7 mouse cellular contexts compared by ENCODE assay signal in the genomic region with DNA sequence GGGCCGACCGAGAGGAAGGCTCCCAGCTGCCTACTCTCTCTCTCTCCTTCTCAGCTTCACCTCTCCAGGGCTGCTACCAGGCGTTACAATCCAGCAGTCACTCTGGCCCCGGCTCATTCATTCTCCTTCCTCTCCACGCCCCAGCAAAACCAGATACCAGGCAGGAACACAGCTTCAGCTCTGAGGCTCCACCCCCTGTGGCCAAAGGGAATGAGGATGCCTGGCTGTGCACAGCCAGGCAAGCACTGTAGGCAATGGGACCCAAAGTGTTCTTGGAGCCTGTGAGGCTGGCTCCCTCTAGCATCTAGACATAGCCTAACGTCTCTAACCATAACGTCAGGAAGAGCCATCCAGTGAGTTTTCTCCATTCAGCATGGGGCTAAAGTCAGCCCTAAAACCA.
DNase-seq lines count a peak whose midpoint lies in the region; ATAC-seq lines count a peak whose summit lies in the region.

No protein-coding gene starts in this region.

- ATAC-seq in granulocyte monocyte progenitor cell, adult 5-6 weeks (replicated peaks; ENCODE audit: poor library complexity, severe bottlenecking) = peak; percentile 26; the same call in 1 of the 2 replicates

- intact Hi-C loops in left cerebral cortex, postnatal 14 days (cut with DNase I) = no loop called here

- DNase-seq in urinary bladder, postnatal 25 days (ENCODE audit: low spot score) = peak; percentile 35
- DNase-seq in urinary bladder, postnatal 4 days (ENCODE audit: low spot score in 2 of 2) = no peak
- peak; percentile 50 to 58 for DNase-seq in kidney, postnatal 25 days
- DNase-seq in spleen, adult 12 weeks (ENCODE audit: low spot score) = no peak
- no peak for DNase-seq in left cerebral cortex, postnatal 14 days (ENCODE audit: low spot score in 2 of 2)
- DNase-seq in cerebellum, adult 9-11 months = no peak

Comparison
In these comparisons a context has a peak if more than half of its experiments do, and no peak if none do; other contexts are left out.
1. DNase-seq: peak in urinary bladder, postnatal 25 days (single experiment) and kidney, postnatal 25 days (2 of 2); none in urinary bladder, postnatal 4 days (0 of 2), spleen, adult 12 weeks (single experiment), left cerebral cortex, postnatal 14 days (0 of 2) and cerebellum, adult 9-11 months (single experiment).